Mouse (Mus musculus) right cerebral cortex, adult 18-20 months (tissue): ENCODE measurements at regions not wholly inside any gene's neighbourhood (a gene's known extent, or its start where the extent isn't known, plus 50 kb on each side); places are given as distances from the start of the nearest gene placed in this dataset.

Source experiments
- DNase-seq: peaks from one replicate; pipeline ENCODE4 v3.0.0; 2022; ENCODE audit warnings: mixed read lengths

DNA sequence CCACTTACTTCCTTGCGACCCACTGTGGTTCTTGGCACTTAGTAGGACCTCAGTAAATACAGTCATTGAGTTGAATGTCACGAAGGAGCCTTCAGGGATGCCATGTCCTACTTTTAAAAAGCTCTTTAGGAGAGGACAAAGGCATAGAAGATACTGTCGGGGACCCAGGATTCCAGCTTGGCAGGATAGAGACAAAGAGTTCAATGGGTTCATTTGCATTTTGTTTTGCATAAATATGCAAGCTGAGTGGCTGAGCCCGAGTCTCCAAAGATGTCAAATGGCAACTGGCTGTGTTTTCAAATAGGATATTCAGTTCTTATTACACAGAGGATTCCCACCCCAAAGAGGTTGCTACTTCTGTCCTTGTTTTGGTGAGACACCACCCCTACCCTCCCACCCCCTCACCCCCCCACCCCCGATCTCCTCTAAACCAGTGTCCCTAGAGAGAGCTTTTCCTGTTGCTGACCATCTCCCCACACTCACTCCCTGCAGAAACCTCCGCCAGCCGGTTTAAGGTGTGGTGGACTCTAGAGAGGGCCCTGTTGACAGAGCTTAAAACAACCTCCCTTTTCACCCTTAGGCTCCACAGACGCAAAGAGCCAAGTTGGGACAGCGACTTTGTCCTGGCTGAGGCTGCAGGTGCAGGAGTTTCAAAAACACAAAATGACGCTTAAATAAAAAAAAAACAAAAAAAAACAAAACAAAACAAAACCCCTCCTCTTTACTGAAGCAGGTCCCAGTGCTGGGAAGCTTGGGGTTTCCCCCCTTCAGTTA is 57.9 kb downstream of the Sox9 start:
- DNase-seq = no peak

- no peak for DNase-seq
Measured at GRCm38 (mm10) chr11:112840495-112840828, 58.4 kb downstream of the Sox9 start.

- DNase-seq = no peak
Measured at GRCm38 (mm10) chr11:112844258-112844901, 62.4 kb downstream of the Sox9 start.

DNA sequence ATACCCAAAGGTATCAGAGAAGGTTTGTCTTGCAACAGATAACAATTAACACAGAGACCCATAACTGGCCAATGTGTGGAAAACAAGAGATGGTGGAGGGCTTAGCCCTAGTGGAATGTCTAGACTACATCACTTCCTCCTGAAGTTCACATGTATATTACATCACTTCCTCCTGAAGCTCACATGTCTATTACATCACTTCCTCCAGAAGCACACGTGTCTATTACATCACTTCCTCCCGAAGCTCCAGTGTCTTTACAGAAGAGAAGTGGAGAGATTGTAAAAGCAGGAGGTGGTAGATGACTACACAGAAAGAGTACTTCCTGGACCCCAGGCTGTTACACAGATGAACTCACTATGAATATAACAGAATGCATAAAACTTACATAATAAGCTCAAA is 65.1 kb downstream of the Sox9 start:
- DNase-seq = no peak

GRCm38 (mm10) chr11:112847851-112848250 is 65.8 kb downstream of the Sox9 start:
- no peak for DNase-seq

DNA sequence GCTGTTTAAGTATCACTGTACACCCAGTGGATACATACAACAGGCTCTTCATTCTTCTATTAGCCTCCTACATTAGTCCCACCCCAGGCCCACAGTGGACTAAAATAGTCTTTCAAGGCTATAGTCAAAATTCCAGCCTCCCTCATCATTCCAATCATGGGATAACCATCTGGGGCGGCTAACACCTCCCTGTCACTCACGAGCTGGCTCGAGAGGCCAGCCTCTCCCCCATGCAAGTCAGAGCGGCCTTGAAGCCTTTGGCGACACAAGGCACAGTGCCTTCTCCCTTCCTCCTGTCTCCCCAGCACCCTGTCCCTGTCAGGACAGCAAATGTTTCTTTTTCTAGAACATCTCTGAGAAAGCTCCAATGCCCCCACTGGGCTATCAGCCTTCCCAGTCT is 68.0 kb downstream of the Sox9 start:
- DNase-seq = no peak

DNA sequence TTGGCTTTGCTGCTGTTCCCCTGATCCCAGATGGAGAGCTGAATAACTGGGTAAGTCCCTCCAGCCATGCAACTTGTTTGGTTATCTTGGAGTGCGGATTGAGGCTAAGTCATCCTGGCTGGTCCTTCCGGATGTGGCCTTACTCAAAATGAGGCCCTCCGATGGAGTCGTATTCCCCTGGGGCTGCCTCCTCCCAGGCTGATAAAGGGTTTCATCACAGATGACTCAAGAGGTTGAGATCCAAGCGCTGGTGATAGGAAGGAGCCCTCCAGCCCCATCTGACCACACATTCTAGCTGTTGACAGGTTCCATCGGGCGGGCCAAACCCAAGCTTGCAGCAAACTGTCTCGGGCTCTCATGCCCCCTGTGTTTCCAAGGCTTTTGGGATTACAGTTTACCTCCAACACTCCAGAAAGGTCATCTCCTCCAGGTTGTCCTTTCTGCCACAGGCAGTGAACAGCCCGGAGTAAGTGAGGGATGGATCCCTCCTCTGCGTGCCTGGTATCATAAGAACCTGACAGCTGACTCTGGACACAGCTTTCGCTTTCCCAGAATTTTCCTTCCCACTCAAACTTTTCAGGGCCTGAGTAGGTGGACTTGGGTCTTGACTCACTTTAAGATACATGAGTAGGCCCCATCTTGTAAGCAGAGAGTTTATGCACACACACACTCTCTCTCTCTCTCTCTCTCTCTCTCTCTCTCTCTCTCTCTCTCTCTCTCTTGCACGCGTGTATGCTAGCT is 68.7 kb downstream of the Sox9 start:
- DNase-seq = peak; percentile 35

DNA sequence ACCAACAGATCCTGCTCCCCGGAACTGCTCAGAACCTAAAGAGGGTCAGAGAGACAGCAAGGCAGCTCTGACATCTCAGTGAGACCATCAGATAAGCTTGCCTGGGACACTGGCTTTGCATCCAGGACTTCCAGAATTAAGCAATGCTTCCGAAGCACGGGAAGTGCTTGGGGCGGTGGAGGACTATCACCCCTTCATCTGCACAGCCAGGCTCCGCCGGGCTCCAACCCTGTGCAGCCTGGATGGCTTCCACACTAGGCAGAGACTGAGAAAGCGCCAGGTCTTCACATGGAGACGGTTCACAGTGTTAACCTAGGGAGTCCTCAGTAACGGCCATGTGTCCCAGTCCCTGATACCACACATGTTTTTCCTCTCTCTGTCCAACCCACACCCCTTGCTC is 69.3 kb downstream of the Sox9 start:
- no peak for DNase-seq

DNA sequence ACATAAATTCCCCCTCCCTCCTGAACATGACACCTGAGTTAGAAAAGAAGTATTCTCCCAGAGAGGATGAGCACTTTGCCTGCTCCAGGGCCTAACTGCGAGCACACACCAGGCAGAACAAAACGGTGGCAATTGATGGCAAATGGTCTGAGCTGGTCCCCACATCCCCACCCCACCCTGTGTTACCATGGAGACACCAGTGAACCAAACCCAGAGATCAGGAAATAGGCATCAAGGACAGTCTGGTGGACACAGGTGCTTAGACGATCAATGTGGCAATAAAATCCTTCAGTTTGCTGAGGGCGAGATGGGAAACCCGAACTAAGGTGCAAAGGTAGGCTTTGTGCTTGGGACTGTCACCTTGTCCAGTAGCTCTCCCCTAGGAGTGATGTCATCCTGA is 74.0 kb downstream of the Sox9 start:
- DNase-seq = no peak

- no peak for DNase-seq
Measured at GRCm38 (mm10) chr11:112859309-112859708, 77.3 kb downstream of the Sox9 start.

DNA sequence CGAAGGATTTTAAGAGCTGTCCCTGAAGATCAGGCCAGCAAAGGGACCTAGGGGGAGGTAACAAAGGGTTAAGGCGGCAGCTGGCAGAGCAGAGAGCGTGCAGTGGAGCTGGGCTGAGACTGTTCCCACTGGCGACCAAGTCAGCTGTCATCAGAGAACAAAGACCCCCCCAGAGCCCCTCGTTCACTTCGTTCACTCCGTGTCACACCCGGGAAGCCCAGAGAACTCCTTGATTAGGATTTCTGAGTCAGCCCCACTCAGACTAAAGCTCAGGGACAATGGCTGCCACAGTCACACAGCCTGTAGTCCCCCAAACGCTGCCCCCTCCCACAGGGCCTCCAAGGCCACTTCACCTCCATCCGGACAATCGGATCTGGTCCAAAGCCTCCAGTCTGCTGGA is 78.8 kb downstream of the Sox9 start:
- no peak for DNase-seq

DNA sequence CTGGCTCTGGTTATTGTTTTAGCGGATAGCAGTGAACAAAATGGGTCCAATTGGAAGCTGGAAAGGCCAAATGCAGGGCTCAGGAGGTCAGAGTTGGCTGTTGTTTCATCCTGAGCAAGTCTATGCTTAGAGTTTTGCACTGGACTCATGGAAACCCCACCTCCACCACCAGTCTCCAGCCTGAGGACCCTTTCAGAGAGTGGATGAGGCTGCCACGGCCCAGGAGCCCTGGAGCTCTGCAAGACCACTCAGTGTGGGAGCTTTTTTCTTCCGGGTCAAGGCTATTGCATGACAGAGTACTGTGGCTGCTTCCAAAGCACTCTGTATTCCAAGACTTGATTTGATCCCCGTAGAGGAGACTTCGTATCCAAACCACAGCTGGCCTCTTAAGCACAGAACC is 79.2 kb downstream of the Sox9 start:
- DNase-seq = no peak

- no peak for DNase-seq
Measured at GRCm38 (mm10) chr11:112865836-112866235, 83.8 kb downstream of the Sox9 start.

GRCm38 (mm10) chr11:112869571-112869970 is 87.5 kb downstream of the Sox9 start:
- DNase-seq = peak; percentile 8

DNA sequence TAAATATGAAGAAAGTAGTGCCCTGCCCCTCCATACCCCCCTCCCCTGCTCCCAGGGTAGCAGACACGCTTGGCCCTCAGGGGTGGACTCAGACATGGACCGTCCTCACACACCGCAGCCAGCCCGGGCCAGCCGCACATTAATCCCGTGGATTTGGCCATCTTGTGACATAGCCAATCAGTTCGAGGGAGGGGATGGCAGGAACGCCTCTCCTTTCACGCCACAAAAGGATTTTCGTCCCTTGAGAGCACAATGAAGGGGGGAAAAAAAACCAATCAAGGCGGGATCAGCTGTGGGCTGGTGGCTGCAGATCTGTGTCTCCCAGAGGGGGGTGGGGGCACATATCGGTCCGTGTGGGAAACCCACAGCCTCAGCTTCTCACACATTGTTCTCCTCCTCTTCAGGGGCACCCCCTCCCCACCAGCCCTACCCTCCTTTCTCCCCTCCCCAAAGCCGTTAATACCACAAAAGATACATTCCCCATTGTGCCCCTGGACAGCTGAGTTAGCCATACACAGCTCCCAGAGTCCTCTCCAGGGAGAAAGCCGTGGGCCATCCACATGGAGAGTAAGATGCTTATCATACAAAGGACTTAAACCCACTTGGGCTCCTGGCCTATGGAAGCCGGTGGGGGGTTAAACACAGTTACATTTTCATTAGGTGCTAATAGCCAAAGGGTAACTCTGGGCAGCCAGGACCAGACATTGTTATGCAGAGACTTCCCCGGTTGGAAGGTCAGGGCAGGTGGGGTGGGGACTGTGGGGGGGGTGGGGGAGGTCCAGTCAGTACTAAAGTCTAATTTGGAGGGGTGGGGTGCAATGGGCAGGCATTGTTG is 88.4 kb downstream of the Sox9 start:
- no peak for DNase-seq

DNA sequence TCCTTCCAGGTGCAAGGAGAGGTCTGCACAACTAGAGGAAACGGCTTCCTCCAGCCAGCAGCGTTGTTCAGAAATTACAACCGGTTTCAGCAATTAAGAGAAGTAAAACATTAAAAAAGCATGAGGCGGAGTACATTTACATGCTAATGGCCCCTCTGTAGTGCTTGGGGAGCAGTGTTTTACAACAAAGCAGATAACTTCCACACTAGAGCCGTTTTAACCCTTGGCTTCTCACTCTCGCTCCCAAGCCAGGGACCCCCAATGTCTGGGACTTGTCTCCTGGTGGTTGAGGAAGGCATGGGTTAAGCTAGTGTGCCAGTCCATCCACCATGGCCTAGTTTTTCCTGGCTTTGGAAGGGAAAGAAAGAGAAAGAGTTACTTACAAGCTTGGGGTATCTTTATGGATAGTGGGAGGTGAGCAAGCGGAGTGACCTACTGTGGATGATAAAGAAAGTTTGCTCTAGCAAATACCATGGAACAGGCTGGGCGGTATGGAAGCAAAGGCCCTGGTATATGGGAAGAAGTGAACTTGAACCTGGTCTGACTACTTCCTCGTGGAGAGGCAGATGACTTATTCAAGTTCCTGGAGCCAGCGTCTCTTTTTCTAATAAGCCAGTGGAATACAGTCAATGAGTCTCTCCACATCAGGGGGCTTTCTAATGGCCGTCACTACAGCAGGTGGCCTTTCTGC is 90.8 kb downstream of the Sox9 start:
- no peak for DNase-seq

DNA sequence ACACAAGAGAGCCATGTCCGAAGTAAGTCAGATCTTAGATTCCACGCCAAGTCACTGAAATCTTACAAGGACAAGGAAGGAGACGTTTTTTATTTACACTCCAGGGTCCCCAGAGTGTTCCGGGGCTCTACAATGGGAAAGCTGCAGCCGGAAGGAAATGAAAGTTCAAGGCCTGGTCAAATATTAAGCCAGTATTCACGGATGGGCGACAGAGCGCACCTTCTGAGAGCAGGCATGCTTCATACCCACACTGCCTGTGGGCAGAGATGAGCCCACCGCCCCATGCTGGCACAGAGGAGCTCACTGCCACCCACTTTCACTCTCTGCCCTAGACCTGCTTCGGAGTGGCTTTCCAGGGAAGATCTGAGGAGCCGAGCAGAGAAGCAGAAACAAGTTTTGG is 92.2 kb downstream of the Sox9 start:
- DNase-seq = no peak

- DNase-seq = no peak
Measured at GRCm38 (mm10) chr11:112876226-112876625, 94.2 kb downstream of the Sox9 start.

DNA sequence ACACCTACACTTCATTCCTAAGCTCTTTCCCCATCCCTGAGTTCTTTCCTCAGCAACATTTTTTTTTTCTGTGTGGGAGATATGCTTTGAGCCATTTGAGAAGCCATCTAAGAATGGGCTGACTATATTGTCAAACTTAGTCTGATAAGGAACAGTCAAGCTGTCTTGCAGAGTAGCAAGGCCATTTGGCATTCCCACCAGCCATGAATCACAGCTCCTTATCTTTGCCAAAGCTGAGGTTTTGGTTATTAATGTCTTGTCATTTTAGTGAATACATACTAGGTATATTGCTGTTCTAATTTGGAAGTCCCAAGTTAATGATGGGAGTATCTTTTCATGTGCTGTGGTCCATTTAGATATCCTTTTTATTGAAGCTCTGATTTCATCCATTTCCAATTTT is 96.4 kb downstream of the Sox9 start:
- DNase-seq = no peak

GRCm38 (mm10) chr11:112880736-112881135 is 98.7 kb downstream of the Sox9 start:
- DNase-seq = no peak

DNA sequence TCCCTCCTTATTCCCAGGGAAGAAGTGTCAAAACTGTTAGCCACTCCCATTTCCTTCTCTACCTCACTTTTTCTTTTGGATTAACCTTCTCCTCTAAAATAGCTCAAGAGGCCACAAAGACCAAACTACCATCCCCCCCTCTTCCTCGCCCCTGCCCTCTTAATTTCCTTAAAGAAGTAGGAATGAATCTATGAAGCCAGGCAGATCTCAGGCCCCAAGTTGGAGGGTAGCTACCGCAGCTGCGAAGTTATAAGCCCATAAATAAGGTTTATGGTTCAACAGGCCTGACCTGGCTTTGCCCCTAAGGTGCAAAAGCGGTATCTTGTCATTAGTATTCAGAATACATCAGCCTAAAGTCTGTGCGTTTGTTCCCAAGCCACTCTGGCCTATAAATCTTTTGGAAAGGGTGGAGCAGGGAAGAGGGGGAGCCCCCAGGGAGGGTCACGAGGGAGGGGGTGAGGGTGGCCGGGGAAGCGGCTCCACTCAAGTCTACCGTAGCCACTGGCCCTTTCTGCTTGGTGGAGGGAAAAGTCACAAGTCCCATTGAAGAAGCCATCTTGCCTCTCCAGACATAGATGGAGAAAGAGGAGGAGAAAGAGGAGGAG is 103.4 kb downstream of the Sox9 start:
- no peak for DNase-seq

- DNase-seq = no peak
Measured at GRCm38 (mm10) chr11:112886139-112886538, 104.1 kb downstream of the Sox9 start.
